Comparison of ENCODE assay signal across 7 mouse cellular contexts in the genomic region with DNA sequence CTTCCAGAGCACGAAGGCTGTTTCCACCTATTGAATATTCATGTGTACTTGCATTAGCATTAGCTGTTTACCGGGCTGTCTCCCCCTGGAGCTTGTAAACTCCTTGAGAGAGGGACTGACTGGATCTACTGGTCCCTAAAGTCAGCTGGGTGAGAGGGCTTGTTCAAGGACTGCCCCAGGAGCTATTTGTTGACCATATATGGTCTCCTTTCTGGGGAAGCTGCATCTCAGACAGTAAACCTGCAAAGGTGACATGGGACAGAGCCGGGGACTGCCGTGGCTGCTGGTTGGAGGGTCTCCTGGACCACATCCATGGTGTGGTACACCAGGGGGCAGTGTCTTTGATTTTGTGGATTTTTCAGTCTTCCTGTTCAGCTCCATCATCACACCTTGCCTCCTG. TPM values are rescaled to one million over a fixed set of nuclear protein-coding genes. Genes with fewer than 3 reads are reported as not detected.
DNase-seq lines count a peak whose midpoint lies in the region; ATAC-seq and TF ChIP-seq lines count a peak whose summit lies in the region.

No protein-coding gene starts in this region.

- no peaks in the 10 kb centered on the region for H3K36me3 ChIP-seq in kidney, postnatal 0 days (ENCODE audit: insufficient read depth, low read length)
- no peaks in the 10 kb centered on the region for H3K36me3 ChIP-seq in hindbrain, embryonic 12.5 days
- H3K36me3 ChIP-seq in neural tube, embryonic 13.5 days: no peaks in the 10 kb centered on the region

- WGBS in kidney, postnatal 0 days: 22% methylated on average over 4 of the region's 4 CpGs
- 17% methylated on average over 4 of the region's 4 CpGs for WGBS in hindbrain, embryonic 12.5 days
- 19% methylated on average over 4 of the region's 4 CpGs for WGBS in neural tube, embryonic 13.5 days

- TF ChIP-seq CTCF in kidney, postnatal 0 days (IDR thresholded peaks at IDR 0.05; ENCODE audit: low read depth): peak; percentile 34

- no peaks in the 10 kb centered on the region for H3K9me3 ChIP-seq in kidney, postnatal 0 days (replicated peaks; ENCODE audit: low read length)
- H3K9me3 ChIP-seq in hindbrain, embryonic 12.5 days (replicated peaks): no peaks in the 10 kb centered on the region
- no peaks in the 10 kb centered on the region for H3K9me3 ChIP-seq in neural tube, embryonic 13.5 days

- no peak for DNase-seq in kidney, postnatal 0 days (ENCODE audit: low spot score)
- DNase-seq in kidney, postnatal 4 days: no peak
- peak; percentile 39 for DNase-seq in embryo, embryonic 9.5 days (ENCODE audit: extremely low spot score)
- no peak for DNase-seq in adrenal gland, adult 2 months
- DNase-seq in frontal cortex, postnatal 10 days (ENCODE audit: low spot score in 2 of 2): no peak

- no peak overlapping the region for H3K4me3 ChIP-seq in kidney, postnatal 0 days (replicated peaks; ENCODE audit: low read depth, low read length)
- H3K4me3 ChIP-seq in hindbrain, embryonic 12.5 days: no peak overlapping the region
- H3K4me3 ChIP-seq in neural tube, embryonic 13.5 days: no peak overlapping the region

- H3K9ac ChIP-seq in kidney, postnatal 0 days (ENCODE audit: low read depth, low read length): no peak overlapping the region
- H3K9ac ChIP-seq in hindbrain, embryonic 12.5 days: no peak overlapping the region
- no peak overlapping the region for H3K9ac ChIP-seq in neural tube, embryonic 13.5 days

- H3K4me2 ChIP-seq in kidney, postnatal 0 days (ENCODE audit: low read length): no peak overlapping the region
- no peak overlapping the region for H3K4me2 ChIP-seq in hindbrain, embryonic 12.5 days (replicated peaks)
- H3K4me2 ChIP-seq in neural tube, embryonic 13.5 days: no peak overlapping the region

- no peaks in the 10 kb centered on the region for H3K27me3 ChIP-seq in kidney, postnatal 0 days (ENCODE audit: insufficient read depth, low read length)
- no peaks in the 10 kb centered on the region for H3K27me3 ChIP-seq in hindbrain, embryonic 12.5 days
- no peaks in the 10 kb centered on the region for H3K27me3 ChIP-seq in neural tube, embryonic 13.5 days

- no peak for ATAC-seq in kidney, postnatal 0 days (replicated peaks; ENCODE audit: low FRiP score, low read depth)
- ATAC-seq in hindbrain, embryonic 12.5 days (ENCODE audit: low FRiP score): no peak
- no peak for ATAC-seq in neural tube, embryonic 13.5 days (ENCODE audit: low read depth)

- no peaks in the 10 kb centered on the region; the same call in 1 of the 2 replicates for H3K4me1 ChIP-seq in kidney, postnatal 0 days (replicated peaks; ENCODE audit: insufficient read depth, low read length)
- peaks cover 16% of the 10 kb centered on the region for H3K4me1 ChIP-seq in hindbrain, embryonic 12.5 days
- peaks cover 25% of the 10 kb centered on the region for H3K4me1 ChIP-seq in neural tube, embryonic 13.5 days (replicated peaks)

- no peak overlapping the region for H3K27ac ChIP-seq in kidney, postnatal 0 days
- peak overlapping the region; percentile 73 for H3K27ac ChIP-seq in hindbrain, embryonic 12.5 days
- H3K27ac ChIP-seq in neural tube, embryonic 13.5 days (replicated peaks): peak overlapping the region; percentile 72

RNA-seq across cellular contexts. Expression of gene Tmem222, which starts 5.1 kb away (rescaled TPM):
- 74.5 and 81.2 TPM in 2 replicates for polyA plus RNA-seq in kidney, postnatal 0 days (2015; fragmentation: Nextera tagmentation; extraction: Ambion mirVana)
- polyA plus RNA-seq in hindbrain, embryonic 12.5 days (2016; fragmentation: Nextera tagmentation; extraction: Ambion mirVana): 75.7 and 77.7 TPM in 2 replicates
- 98.0 and 104 TPM in 2 replicates for polyA plus RNA-seq in neural tube, embryonic 13.5 days (2015; fragmentation: Nextera tagmentation; extraction: Ambion mirVana)
- total RNA-seq in adrenal gland, adult 2 months (2021): 10 to 100 TPM; 59.7 to 78.2 TPM
- 123 and 125 TPM in 2 replicates for polyA plus RNA-seq in adrenal gland, adult 2 months (2012; rRNA removed)

RNA-seq across cellular contexts. Expression of gene Sytl1, which starts 19.7 kb away (rescaled TPM):
- polyA plus RNA-seq in kidney, postnatal 0 days (2015; fragmentation: Nextera tagmentation; extraction: Ambion mirVana): 2.5 and 2.8 TPM in 2 replicates
- 0.67 and 1.2 TPM in 2 replicates for polyA plus RNA-seq in hindbrain, embryonic 12.5 days (2016; fragmentation: Nextera tagmentation; extraction: Ambion mirVana)
- 0.25 and 0.28 TPM in 2 replicates for polyA plus RNA-seq in neural tube, embryonic 13.5 days (2015; fragmentation: Nextera tagmentation; extraction: Ambion mirVana)
- total RNA-seq in adrenal gland, adult 2 months (2021): 1 to 10 TPM; 1.4 to 1.9 TPM
- 2.2 and 2.8 TPM in 2 replicates for polyA plus RNA-seq in adrenal gland, adult 2 months (2012; rRNA removed)

RNA-seq across cellular contexts. Expression of gene Map3k6, which starts 42.0 kb away (rescaled TPM):
- 3.4 and 4.2 TPM in 2 replicates for polyA plus RNA-seq in kidney, postnatal 0 days (2015; fragmentation: Nextera tagmentation; extraction: Ambion mirVana)
- 1.9 and 2.3 TPM in 2 replicates for polyA plus RNA-seq in hindbrain, embryonic 12.5 days (2016; fragmentation: Nextera tagmentation; extraction: Ambion mirVana)
- polyA plus RNA-seq in neural tube, embryonic 13.5 days (2015; fragmentation: Nextera tagmentation; extraction: Ambion mirVana): 1.9 and 2.7 TPM in 2 replicates
- total RNA-seq in adrenal gland, adult 2 months (2021): 10 to 100 TPM; 22.4 to 22.9 TPM
- 17.5 and 17.6 TPM in 2 replicates for polyA plus RNA-seq in adrenal gland, adult 2 months (2012; rRNA removed)
